Mouse (Mus musculus): Measurements from ENCODE around the gene Gng13. TPM values are rescaled to one million over a fixed set of nuclear protein-coding genes. Genes with fewer than 3 reads are reported as not detected.

The Gng13 gene
- total and polyA plus RNA-seq, 3 experiments: 0.13 to 3.9 TPM; not detected in 1

- Histone ChIP-seq H3K4me3 (ENCODE audit: control insufficient read depth in 1 of 2, insufficient read depth in 1 of 2, low read depth in 2 of 2, low read length in 2 of 2) (no peak within 1 kb of the TSS), H3K27ac (ENCODE audit: control insufficient read depth, low read depth, low read length) (no peak within 1 kb of the TSS), H3K9ac (ENCODE audit: control insufficient read depth, low read depth, low read length, poor library complexity, severe bottlenecking) (no peak within 1 kb of the TSS), H3K4me1 (ENCODE audit: control insufficient read depth in 1 of 2, insufficient read depth in 2 of 2, low read length in 2 of 2) (no peaks in the 10 kb centered on the region), H3K36me3 (ENCODE audit: control insufficient read depth in 1 of 2, insufficient read depth in 2 of 2, low read length in 2 of 2) (no peaks in the 10 kb centered on the region), H3K79me2 (ENCODE audit: control insufficient read depth, insufficient read depth, low read length, poor library complexity) (no peaks in the 10 kb centered on the region), H3K27me3 (ENCODE audit: control insufficient read depth in 1 of 2, insufficient read depth in 2 of 2, low read length in 2 of 2) (peaks cover 0 to 10% of the 10 kb centered on the region in 2 experiments; a peak in 3 of 4 replicates), H3K9me3 (replicated peaks; ENCODE audit: insufficient read depth, low read length) (no peaks in the 10 kb centered on the region)
- DNase-seq (ENCODE audit: low read depth, low spot score): no peak
- TF ChIP-seq ZNF384 (IDR thresholded peaks at IDR 0.05; ENCODE audit: low read depth, low read length): no peak
- no peak for TF ChIP-seq MAFK (IDR thresholded peaks at IDR 0.05; ENCODE audit: borderline replicate concordance, low read depth, low read length)
Observed at GRCm38 (mm10) chr17:25754241-25754640, 37.3 kb downstream of the Gng13 start, which contains the start of gene Msln. Gene Msln (minus strand): TSS chr17:25754378.

- Histone ChIP-seq H3K4me3 (ENCODE audit: control insufficient read depth in 1 of 2, insufficient read depth in 1 of 2, low read depth in 2 of 2, low read length in 2 of 2) (no peak overlapping the region), H3K4me1 (ENCODE audit: control insufficient read depth in 1 of 2, insufficient read depth in 2 of 2, low read length in 2 of 2) (no peaks in the 10 kb centered on the region), H3K9me3 (replicated peaks; ENCODE audit: insufficient read depth, low read length) (no peaks in the 10 kb centered on the region), H3K9ac (ENCODE audit: control insufficient read depth, low read depth, low read length, poor library complexity, severe bottlenecking) (no peak overlapping the region), H3K27ac (ENCODE audit: control insufficient read depth, low read depth, low read length) (no peak overlapping the region), H3K27me3 (ENCODE audit: control insufficient read depth in 1 of 2, insufficient read depth in 2 of 2, low read length in 2 of 2) (peaks cover 0 to 10% of the 10 kb centered on the region in 2 experiments; a peak in 3 of 4 replicates), H3K79me2 (ENCODE audit: control insufficient read depth, insufficient read depth, low read length, poor library complexity) (no peaks in the 10 kb centered on the region), H3K36me3 (ENCODE audit: control insufficient read depth in 1 of 2, insufficient read depth in 2 of 2, low read length in 2 of 2) (no peaks in the 10 kb centered on the region)
- no peak for TF ChIP-seq KAT2A (conservative IDR thresholded peaks at IDR 0.05; ENCODE audit: low read depth, low read length)
- TF ChIP-seq SIN3A (IDR thresholded peaks at IDR 0.05; ENCODE audit: low read length): no peak
- TF ChIP-seq RAD21 (IDR thresholded peaks at IDR 0.05; ENCODE audit: low read depth, low read length): no peak
- TF ChIP-seq SMC3 (IDR thresholded peaks at IDR 0.05; ENCODE audit: low read depth, low read length): no peak
- no peak for TF ChIP-seq ETS1 (IDR thresholded peaks at IDR 0.05; ENCODE audit: low read depth, low read length)
- TF ChIP-seq MYB (IDR thresholded peaks at IDR 0.05; ENCODE audit: low read depth, low read length): no peak
- TF ChIP-seq MYC (IDR thresholded peaks at IDR 0.05; ENCODE audit: low read depth, low read length): no peak
- DNase-seq (ENCODE audit: low read depth, low spot score): no peak
Observed at GRCm38 (mm10) chr17:25755086-25755485, 38.1 kb downstream of the Gng13 start.

- Histone ChIP-seq H3K27me3 (ENCODE audit: control insufficient read depth in 1 of 2, insufficient read depth in 2 of 2, low read length in 2 of 2) (peaks cover 0 to 10% of the 10 kb centered on the region in 2 experiments; a peak in 3 of 4 replicates), H3K4me1 (ENCODE audit: control insufficient read depth in 1 of 2, insufficient read depth in 2 of 2, low read length in 2 of 2) (no peaks in the 10 kb centered on the region), H3K36me3 (ENCODE audit: control insufficient read depth in 1 of 2, insufficient read depth in 2 of 2, low read length in 2 of 2) (no peaks in the 10 kb centered on the region), H3K27ac (ENCODE audit: control insufficient read depth, low read depth, low read length) (no peak overlapping the region), H3K9me3 (replicated peaks; ENCODE audit: insufficient read depth, low read length) (no peaks in the 10 kb centered on the region), H3K4me3 (ENCODE audit: control insufficient read depth in 1 of 2, insufficient read depth in 1 of 2, low read depth in 2 of 2, low read length in 2 of 2) (no peak overlapping the region), H3K9ac (ENCODE audit: control insufficient read depth, low read depth, low read length, poor library complexity, severe bottlenecking) (no peak overlapping the region), H3K79me2 (ENCODE audit: control insufficient read depth, insufficient read depth, low read length, poor library complexity) (no peaks in the 10 kb centered on the region)
- no peak for TF ChIP-seq MYB (IDR thresholded peaks at IDR 0.05; ENCODE audit: low read depth, low read length)
- TF ChIP-seq MXI1 (IDR thresholded peaks at IDR 0.05; ENCODE audit: low read depth, low read length): no peak
- no peak for TF ChIP-seq JUND (IDR thresholded peaks at IDR 0.05; ENCODE audit: low read depth, low read length)
- TF ChIP-seq SMC3 (IDR thresholded peaks at IDR 0.05; ENCODE audit: low read depth, low read length): no peak
- no peak for TF ChIP-seq ZKSCAN1 (IDR thresholded peaks at IDR 0.05; ENCODE audit: low read depth, low read length)
- TF ChIP-seq RAD21 (IDR thresholded peaks at IDR 0.05; ENCODE audit: low read depth, low read length): no peak
- TF ChIP-seq EP300 (IDR thresholded peaks at IDR 0.05; ENCODE audit: low read depth in 1 of 2, low read length in 2 of 2): no peak
- no peak for TF ChIP-seq ZNF384 (IDR thresholded peaks at IDR 0.05; ENCODE audit: low read depth, low read length)
- no peak for TF ChIP-seq NELFE (IDR thresholded peaks at IDR 0.05; ENCODE audit: low read depth, low read length)
- TF ChIP-seq MAX (IDR thresholded peaks at IDR 0.05; ENCODE audit: low read length): no peak
- no peak for TF ChIP-seq MYC (IDR thresholded peaks at IDR 0.05; ENCODE audit: low read depth, low read length)
- TF ChIP-seq MAFK (IDR thresholded peaks at IDR 0.05; ENCODE audit: borderline replicate concordance, low read depth, low read length): no peak
- no peak for TF ChIP-seq POLR2AphosphoS5 (IDR thresholded peaks at IDR 0.05; ENCODE audit: borderline replicate concordance, low read depth, low read length)
- no peak for TF ChIP-seq TBP (IDR thresholded peaks at IDR 0.05; ENCODE audit: low read depth, low read length)
- no peak for TF ChIP-seq POLR2AphosphoS2 (IDR thresholded peaks at IDR 0.05; ENCODE audit: low read length)
- TF ChIP-seq ETS1 (IDR thresholded peaks at IDR 0.05; ENCODE audit: low read depth, low read length): no peak
- no peak for DNase-seq (ENCODE audit: low read depth, low spot score)
Observed at GRCm38 (mm10) chr17:25755627-25756377, 38.8 kb downstream of the Gng13 start.

All from MEL (cell line).